Mouse (Mus musculus) adrenal gland, adult 2 months (tissue): ENCODE measurements at regions not wholly inside any gene's neighbourhood (a gene's known extent, or its start where the extent isn't known, plus 50 kb on each side); places are given as distances from the start of the nearest gene placed in this dataset.

Experiments
- DNase-seq: peaks from one replicate; pipeline ENCODE4 v3.0.0; 2021

DNA sequence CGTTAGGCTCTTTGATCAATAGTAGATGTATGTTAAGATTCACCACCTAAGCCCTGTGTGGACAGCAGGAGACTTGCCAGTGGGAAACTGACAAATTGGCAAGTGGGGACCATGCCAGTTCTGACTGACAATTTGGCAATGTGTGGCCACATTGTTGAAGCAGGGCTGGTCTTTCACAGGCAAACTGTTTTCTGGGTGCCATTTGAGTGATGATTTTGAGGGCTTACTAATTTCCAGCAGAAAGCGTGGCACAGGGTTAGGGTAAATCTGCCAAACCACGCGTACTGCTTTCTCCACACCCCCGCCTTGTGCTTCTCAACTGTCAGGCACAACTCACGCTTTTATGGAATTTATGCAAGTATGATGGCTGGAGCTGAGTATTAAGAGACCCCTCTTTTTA lies 91.2 kb upstream of the Trpm3 start:
- no peak for DNase-seq

DNA sequence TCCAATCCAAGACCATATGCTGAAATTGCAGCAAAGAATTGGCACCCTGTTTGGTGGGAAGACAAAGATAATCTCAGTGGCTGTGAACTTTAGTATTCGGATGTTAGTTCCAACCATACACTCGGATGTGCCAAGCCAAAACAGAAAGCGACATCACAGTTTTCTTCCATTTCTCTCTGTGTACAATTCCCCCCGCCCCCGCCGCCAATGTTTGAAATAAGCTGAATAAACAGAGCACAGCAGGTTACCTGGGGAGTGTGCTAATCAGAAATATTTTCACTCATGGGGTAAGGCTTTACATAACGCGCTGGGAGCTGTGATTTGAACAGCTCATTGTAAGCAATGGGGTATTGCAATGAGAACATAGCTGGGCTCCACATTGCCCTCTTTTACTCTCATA lies 72.5 kb upstream of the Trpm3 start:
- no peak for DNase-seq

DNA sequence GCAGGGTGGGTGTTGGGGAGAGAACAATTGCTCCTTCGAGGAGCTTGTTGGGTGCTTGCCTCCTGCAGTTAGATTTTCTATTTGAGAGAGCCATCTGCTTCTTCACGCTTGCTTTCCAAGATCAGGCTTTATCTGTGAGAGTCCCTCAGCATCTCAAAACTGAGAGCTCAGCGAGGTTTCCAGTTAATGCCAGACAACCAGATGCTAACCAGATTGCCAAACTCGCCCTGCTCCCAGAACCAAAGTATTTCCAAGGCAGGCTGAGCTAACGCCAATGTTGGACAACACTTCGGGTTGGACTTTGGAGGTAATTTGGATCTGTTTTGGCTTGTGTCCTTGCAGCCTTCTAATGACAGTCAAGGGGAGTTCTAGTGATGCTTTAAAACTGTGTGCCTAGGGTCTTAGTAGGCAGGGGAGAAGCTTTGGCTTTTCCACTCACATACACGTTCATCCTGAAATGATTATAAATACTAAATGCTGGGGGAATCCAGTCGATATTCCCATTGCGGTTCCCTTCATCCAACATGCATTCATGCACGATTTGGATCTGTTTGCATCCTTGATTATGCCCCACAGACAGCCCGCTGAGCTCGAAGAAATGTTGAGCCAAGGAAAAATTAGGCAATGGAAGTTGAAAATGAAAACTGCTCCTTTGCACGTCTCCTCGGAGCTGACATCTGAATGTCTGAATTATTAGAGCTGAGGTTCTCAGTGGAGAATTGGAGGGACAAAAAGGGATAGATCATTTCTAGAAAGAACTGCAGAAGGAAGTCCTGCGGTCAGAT lies 68.4 kb upstream of the Trpm3 start:
- no peak for DNase-seq

DNA sequence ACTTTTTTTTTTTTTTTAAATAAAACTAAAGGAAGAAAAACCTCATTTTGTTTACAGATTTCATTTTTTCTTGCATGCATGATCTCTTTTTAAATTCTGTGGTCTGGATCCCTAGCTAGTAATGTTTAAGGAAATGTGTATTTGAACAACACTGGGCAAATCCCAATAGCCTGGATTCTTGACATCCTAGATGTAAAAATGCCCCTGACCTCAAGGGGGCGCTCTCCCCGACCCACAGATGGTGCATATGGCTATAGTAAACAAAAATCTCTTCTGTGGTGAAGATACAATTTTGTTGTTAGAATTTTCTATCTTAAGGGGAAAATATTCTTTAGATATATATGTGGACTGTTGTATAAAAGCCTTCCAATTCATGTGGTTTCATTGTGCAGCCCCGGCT lies 67.1 kb upstream of the Trpm3 start:
- no peak for DNase-seq

DNA sequence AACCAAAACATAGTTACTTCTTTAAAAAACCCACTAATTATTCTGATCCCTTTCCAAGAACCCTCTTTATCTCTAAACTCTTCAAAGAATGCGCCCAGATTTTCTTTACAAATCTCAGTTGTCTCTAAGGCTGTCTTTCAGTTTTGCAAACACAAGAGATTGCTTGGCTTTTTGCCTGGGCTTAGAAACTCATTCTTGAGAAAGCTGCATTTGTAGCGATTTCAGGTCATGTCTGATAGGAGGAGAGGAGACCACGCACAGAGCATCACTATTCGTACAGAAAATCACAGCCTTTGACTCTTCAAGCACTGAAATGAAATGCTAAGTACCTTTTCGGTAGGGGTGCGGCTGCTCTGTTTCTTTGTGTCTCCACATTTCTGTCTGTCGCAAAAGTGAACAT lies 64.8 kb upstream of the Trpm3 start:
- no peak for DNase-seq

DNA sequence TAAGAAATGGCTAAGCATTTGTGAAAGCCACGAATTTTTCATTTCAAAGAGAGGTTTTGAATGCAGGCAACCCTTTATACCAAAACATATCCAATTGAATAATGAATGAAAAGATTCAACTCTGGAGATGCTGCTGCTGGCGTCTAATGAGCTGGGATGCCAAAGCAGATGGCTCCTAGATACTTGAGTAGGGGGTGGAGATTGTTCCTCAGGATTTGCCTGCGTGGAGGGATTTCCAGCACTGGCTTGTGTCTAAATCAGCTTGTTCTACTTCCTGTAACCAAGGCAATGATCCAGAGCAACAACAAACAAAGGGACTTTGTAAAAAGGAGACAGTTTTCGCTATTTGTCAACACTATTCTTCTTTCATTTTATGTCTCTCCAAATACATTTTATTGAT lies 57.4 kb upstream of the Trpm3 start:
- no peak for DNase-seq
